ENCODE assay signal across 11 mouse cellular contexts in the genomic region with DNA sequence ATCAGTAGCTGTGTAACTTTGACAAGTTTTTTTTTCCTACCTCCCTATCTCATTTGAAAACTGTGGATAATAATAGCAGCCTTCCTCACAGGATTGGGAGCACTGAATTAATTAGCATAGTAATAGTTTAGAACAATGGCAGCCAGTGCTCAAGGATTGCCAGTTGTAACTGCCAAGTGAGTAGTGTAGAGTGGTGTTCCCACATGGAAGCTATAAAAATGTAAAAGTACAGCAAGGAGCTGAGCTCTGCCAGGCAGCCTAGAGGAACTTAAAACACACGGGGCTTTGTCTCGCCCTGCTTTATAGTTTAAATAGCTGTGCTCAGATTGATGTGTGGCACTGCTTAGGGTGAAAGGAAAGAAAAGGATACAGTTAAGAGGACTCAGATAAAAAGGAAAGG.
DNase-seq lines count a peak whose midpoint lies in the region; ATAC-seq and TF ChIP-seq lines count a peak whose summit lies in the region.
"Had no signal": no experiment of that assay in that cellular context is flagged by ENCODE, and none has a peak within 500 bp of the region (broad histone marks: within the 10 kb centered on the region; RNA-seq: fewer than 3 reads in every experiment).

No protein-coding gene starts in this region.

- peak overlapping the region; percentile 58 for H3K27ac ChIP-seq in forebrain, embryonic 13.5 days
- H3K27ac ChIP-seq in layer of hippocampus, adult 2 months: peak overlapping the region; percentile 54
- peak overlapping the region; percentile 74 for H3K27ac ChIP-seq in midbrain, embryonic 10.5 days (replicated peaks)
- H3K27ac ChIP-seq: stomach, embryonic 15.5 days had no signal

- H3K4me3 ChIP-seq in forebrain, embryonic 13.5 days: no peak overlapping the region
- no peak overlapping the region for H3K4me3 ChIP-seq in layer of hippocampus, adult 2 months
- H3K4me3 ChIP-seq in midbrain, embryonic 10.5 days: no peak overlapping the region
- H3K4me3 ChIP-seq: stomach, embryonic 15.5 days had no signal

- WGBS in forebrain, embryonic 13.5 days: 5% methylated on average over 2 of the region's 2 CpGs
- 29% methylated on average over 2 of the region's 2 CpGs for WGBS in midbrain, embryonic 10.5 days

- H3K4me1 ChIP-seq in forebrain, embryonic 13.5 days: peaks cover 27% of the 10 kb centered on the region; the same call in 1 of the 2 replicates
- peaks cover 11% of the 10 kb centered on the region for H3K4me1 ChIP-seq in midbrain, embryonic 10.5 days
- H3K4me1 ChIP-seq: stomach, embryonic 15.5 days had no signal

- H3K9ac ChIP-seq in forebrain, embryonic 13.5 days: no peak overlapping the region
- H3K9ac ChIP-seq: stomach, embryonic 15.5 days had no signal

- DNase-seq in R1 (ENCODE audit: low read depth, low spot score): peak; percentile 49
- peak in 1 of 2 experiments; percentile 48 for DNase-seq in layer of hippocampus, adult 2 months (ENCODE audit: low spot score in 2 of 2)
- DNase-seq in midbrain, embryonic 10.5 days (ENCODE audit: low spot score): no peak
- DNase-seq in adrenal gland, adult 2 months: no peak
- DNase-seq in cerebellum, postnatal 14 days: no peak
- no peak for DNase-seq in lung, postnatal 10 days
- DNase-seq in heart, adult 18-20 months: no peak
- DNase-seq: adrenal gland, postnatal 10 days had no signal

- no peak for TF ChIP-seq CTCF in layer of hippocampus, adult 2 months (conservative IDR thresholded peaks at IDR 0.05)

- no peaks in the 10 kb centered on the region for H3K9me3 ChIP-seq in forebrain, embryonic 13.5 days (replicated peaks)
- H3K9me3 ChIP-seq in midbrain, embryonic 10.5 days (replicated peaks): no peaks in the 10 kb centered on the region
- H3K9me3 ChIP-seq: stomach, embryonic 15.5 days had no signal

- H3K36me3 ChIP-seq in forebrain, embryonic 13.5 days (ENCODE audit: poor library complexity, severe bottlenecking): no peaks in the 10 kb centered on the region
- no peaks in the 10 kb centered on the region for H3K36me3 ChIP-seq in midbrain, embryonic 10.5 days
- H3K36me3 ChIP-seq: stomach, embryonic 15.5 days had no signal

- H3K4me2 ChIP-seq in forebrain, embryonic 13.5 days: no peak overlapping the region
- H3K4me2 ChIP-seq: liver, embryonic 11.5 days; stomach, embryonic 15.5 days had no signal

- ATAC-seq in forebrain, embryonic 13.5 days: peak; percentile 99

- H3K27me3 ChIP-seq in forebrain, embryonic 13.5 days: no peaks in the 10 kb centered on the region
- H3K27me3 ChIP-seq in midbrain, embryonic 10.5 days (ENCODE audit: low read depth, poor library complexity, severe bottlenecking): no peaks in the 10 kb centered on the region
- H3K27me3 ChIP-seq: stomach, embryonic 15.5 days had no signal
